Mouse (Mus musculus) intestine, embryonic 14.5 days (tissue): ENCODE results near the gene Pfdn6. TPM values are rescaled to one million over a fixed set of nuclear protein-coding genes. Genes with fewer than 3 reads are reported as not detected.
A peak's percentile ranks its signal among the peaks of the same experiment; 100 is the strongest.
"Not testable (repeated sequence)": the region's sequence is repeated elsewhere in the genome, so short reads cannot be mapped to it uniquely, and the experiment has no call there.

ENCODE experiments used
- ATAC-seq: fragments of 200-750 bp; cut with Nextera tagmentation; replicated peaks from 2 replicates; pipeline ENCODE4 v1.8.0; 2017; ENCODE audit warnings: low read depth, moderate number of reproducible peaks, moderate TSS enrichment, moderate library complexity; ENCODE audit not compliant: low FRiP score, low TSS enrichment
- DNase-seq: peaks from one replicate; pipeline ENCODE4 v3.0.0-alpha.2; 2018; ENCODE audit warnings: low spot score
- H3K27ac ChIP-seq: fragments of 300-500 bp; sonication (generic); 2 replicates; pipeline ENCODE4 v1.5.1; 2014; ENCODE audit warnings: low read depth, mild to moderate bottlenecking, control low read depth
- H3K27me3 ChIP-seq: fragments of 300-500 bp; sonication (generic); replicated peaks from 2 replicates; pipeline ENCODE4 v1.6.1; 2014; ENCODE audit warnings: low read length, control low read depth; ENCODE audit not compliant: control insufficient read depth, insufficient read depth
- H3K36me3 ChIP-seq: fragments of 300-500 bp; sonication (generic); 2 replicates; pipeline ENCODE4 v1.6.1; 2014; ENCODE audit warnings: low read length, control low read depth; ENCODE audit not compliant: control insufficient read depth, insufficient read depth
- H3K4me1 ChIP-seq: fragments of 300-500 bp; sonication (generic); replicated peaks from 2 replicates; pipeline ENCODE4 v1.6.1; 2014; ENCODE audit warnings: low read length, control low read depth, mixed read lengths; ENCODE audit not compliant: control insufficient read depth, insufficient read depth
- H3K4me2 ChIP-seq: fragments of 300-500 bp; sonication (generic); 2 replicates; pipeline ENCODE4 v1.6.1; 2014; ENCODE audit warnings: low read length
- H3K4me3 ChIP-seq: fragments of 300-500 bp; sonication (generic); 2 replicates; pipeline ENCODE4 v1.5.1; 2014; ENCODE audit warnings: low read depth, low read length, control low read depth, mixed read lengths
- H3K9ac ChIP-seq: fragments of 300-500 bp; sonication (generic); 2 replicates; pipeline ENCODE4 v1.6.1; 2014; ENCODE audit warnings: mild to moderate bottlenecking, low read length
- H3K9me3 ChIP-seq: fragments of 300-500 bp; sonication (generic); 2 replicates; pipeline ENCODE4 v1.6.1; 2016; ENCODE audit warnings: low read length, control low read depth; ENCODE audit not compliant: control insufficient read depth
- WGBS: fragments of 180-500 bp; shearing (Covaris S2); extraction: QIAGEN DNeasy Blood & Tissue Kit; methylation state at CpG from one replicate; pipeline ENCODE4 v1.1.7; 2014; 5-methylcytosine and 5-hydroxymethylcytosine counted together
- polyA plus RNA-seq: library from polyadenylated mRNA; unstranded; fragments of >200 nt; fragmentation: Nextera tagmentation; extraction: Ambion mirVana; gene quantifications from 2 replicates; pipeline ENCODE4 v1.2.1, GENCODE M21; 2014

The Pfdn6 gene
- polyA plus RNA-seq, 1 experiment from 2014 or later, result 163 TPM

- H3K36me3 ChIP-seq, result peaks cover 8% of the 10 kb centered on the region
- WGBS, result under 1% methylated on average over 49 of the region's 49 CpGs
- peaks cover 9% of the 10 kb centered on the region for H3K4me1 ChIP-seq
- ATAC-seq (peak; percentile 98), DNase-seq (peak; percentile 99)
- peak within 1 kb of the TSS; percentile 47; the same call in 1 of the 2 replicates for H3K27ac ChIP-seq
- no peaks in the 10 kb centered on the region for H3K9me3 ChIP-seq
- H3K9ac ChIP-seq, result peak within 1 kb of the TSS; percentile 58
- peak within 1 kb of the TSS; percentile 52 for H3K4me3 ChIP-seq
- H3K4me2 ChIP-seq, result peak within 1 kb of the TSS; percentile 56
- H3K27me3 ChIP-seq, result no peaks in the 10 kb centered on the region
These were observed 49.5 kb downstream of the Pfdn6 start, which contains the start of gene Kifc1 for GRCm38 (mm10) chr17:33890533-33891059. Kifc1 (minus strand) TSS chr17:33890661.

GRCm38 (mm10) chr17:33889941-33890532 lies 50.1 kb downstream of the Pfdn6 start:
- Histone ChIP-seq H3K9ac (peak overlapping the region; percentile 58), H3K4me2 (peak overlapping the region; percentile 56), H3K27ac (peak overlapping the region; percentile 47; the same call in 1 of the 2 replicates), H3K4me3 (peak overlapping the region; percentile 52), H3K36me3 (peaks cover 12% of the 10 kb centered on the region)
- ATAC-seq, H3K27me3 ChIP-seq, H3K9me3 ChIP-seq, H3K4me1 ChIP-seq: not testable (repeated sequence)
- DNase-seq, result peak; percentile 55
- under 1% methylated on average over 44 of the region's 44 CpGs for WGBS

Other genes starting within 250 kb of the Pfdn6 start
- gene March2, start 221.7 kb downstream of the Pfdn6 start, polyA plus RNA-seq, result 47.0 and 47.2 TPM in 2 replicates
- gene Rab11b, start 179.8 kb downstream of the Pfdn6 start, polyA plus RNA-seq, result 209 and 261 TPM in 2 replicates
- gene Angptl4, start 158.5 kb downstream of the Pfdn6 start, polyA plus RNA-seq, result 18.0 and 22.0 TPM in 2 replicates
- gene Kank3, start 129.8 kb downstream of the Pfdn6 start, polyA plus RNA-seq, result 28.0 and 28.8 TPM in 2 replicates
- gene Rps28, start 115.8 kb downstream of the Pfdn6 start, polyA plus RNA-seq, result 1,343 and 1,538 TPM in 2 replicates
- 589 and 606 TPM in 2 replicates for gene Ndufa7, start 115.8 kb downstream of the Pfdn6 start, polyA plus RNA-seq
- gene Cd320, start 97.3 kb downstream of the Pfdn6 start, polyA plus RNA-seq, result 77.8 and 86.7 TPM in 2 replicates
- gene Gm7029, start 66.5 kb downstream of the Pfdn6 start, polyA plus RNA-seq, result not detected in 2 replicates
- gene Kifc1, start 49.7 kb downstream of the Pfdn6 start, polyA plus RNA-seq, result 6.7 and 9.4 TPM in 2 replicates
- 0.23 TPM in 2 replicates for gene Platr17, start 35.2 kb downstream of the Pfdn6 start, polyA plus RNA-seq
- gene Daxx, start 30.9 kb downstream of the Pfdn6 start, polyA plus RNA-seq, result 41.8 and 42.7 TPM in 2 replicates
- gene Tapbp, start 24.4 kb downstream of the Pfdn6 start, polyA plus RNA-seq, result 32.3 and 32.5 TPM in 2 replicates
- gene Zbtb22, start 24.4 kb downstream of the Pfdn6 start, polyA plus RNA-seq, result 9.4 and 9.8 TPM in 2 replicates
- 31.3 and 34.5 TPM in 2 replicates for gene Rgl2, start 10.8 kb downstream of the Pfdn6 start, polyA plus RNA-seq
- 28.6 and 31.8 TPM in 2 replicates for gene Wdr46, start 317 bp upstream of the Pfdn6 start, polyA plus RNA-seq
- gene B3galt4, start 11.1 kb upstream of the Pfdn6 start, polyA plus RNA-seq, result 3.7 and 4.9 TPM in 2 replicates
- gene Vps52, start 15.5 kb upstream of the Pfdn6 start, polyA plus RNA-seq, result 32.4 and 35.3 TPM in 2 replicates
- gene Rps18, start 15.7 kb upstream of the Pfdn6 start, polyA plus RNA-seq, result 2,375 and 2,437 TPM in 2 replicates
- gene H2-K1, start 60.0 kb upstream of the Pfdn6 start, polyA plus RNA-seq, result 105 and 137 TPM in 2 replicates
- gene Ring1, start 84.3 kb upstream of the Pfdn6 start, polyA plus RNA-seq, result 4.4 and 5.9 TPM in 2 replicates
- gene H2-Ke6, start 87.7 kb upstream of the Pfdn6 start, polyA plus RNA-seq, result 49.7 and 53.6 TPM in 2 replicates
- 86.4 and 89.5 TPM in 2 replicates for gene Slc39a7, start 91.3 kb upstream of the Pfdn6 start, polyA plus RNA-seq
- 21.5 and 28.5 TPM in 2 replicates for gene Rxrb, start 91.5 kb upstream of the Pfdn6 start, polyA plus RNA-seq
- 0.44 and 0.66 TPM in 2 replicates for gene Col11a2, start 99.1 kb upstream of the Pfdn6 start, polyA plus RNA-seq
- gene H2-Oa, start 152.0 kb upstream of the Pfdn6 start, polyA plus RNA-seq, result 0.75 and 1.1 TPM in 2 replicates
- gene H2-DMa, start 179.2 kb upstream of the Pfdn6 start, polyA plus RNA-seq, result 11.0 and 13.5 TPM in 2 replicates
- gene Brd2, start 182.3 kb upstream of the Pfdn6 start, polyA plus RNA-seq, result 124 and 144 TPM in 2 replicates
- 0.15 and 0.42 TPM in 2 replicates for gene H2-DMb2, start 203.0 kb upstream of the Pfdn6 start, polyA plus RNA-seq
- 1.7 and 1.8 TPM in 2 replicates for gene H2-DMb1, start 212.7 kb upstream of the Pfdn6 start, polyA plus RNA-seq
- gene Tap1, start 247.2 kb upstream of the Pfdn6 start, polyA plus RNA-seq, result 4.2 and 4.9 TPM in 2 replicates
- 4.6 and 4.7 TPM in 2 replicates for gene Psmb9, start 247.4 kb upstream of the Pfdn6 start, polyA plus RNA-seq